Mouse (Mus musculus) activated CD4-positive, CD25-positive, alpha-beta regulatory T cell, adult 4 months (primary cell): ENCODE results near the gene Oaz3. TPM values are rescaled to one million over a fixed set of nuclear protein-coding genes. Genes with fewer than 3 reads are reported as not detected.

ENCODE experiments used
- ATAC-seq: one replicate; pipeline ENCODE4 v1.8.0; 2017
- polyA plus RNA-seq, 2 experiments: library from polyadenylated mRNA; unstranded; fragments of 100-300 nt; shearing (Covaris generic); gene quantifications; one replicate each; pipeline ENCODE4 v1.2.1; 2017

Oaz3 gene
- polyA plus RNA-seq: under 1 TPM in 1 of 2 experiments, not detected in 1; 0.74 TPM

- ATAC-seq: peak; percentile 46
These were observed at the start of gene Oaz3 for GRCm38 (mm10) chr3:94443597-94443964. TSS of gene Oaz3 (minus strand) at chr3:94443915.

GRCm38 (mm10) chr3:94487581-94487980, 43.9 kb upstream of the Oaz3 start:
- ATAC-seq: no peak

- ATAC-seq: no peak
These were observed 42.2 kb upstream of the Oaz3 start for GRCm38 (mm10) chr3:94485922-94486321.

GRCm38 (mm10) chr3:94483790-94484439, 40.2 kb upstream of the Oaz3 start:
- no peak for ATAC-seq

- no peak for ATAC-seq
These were observed 39.2 kb upstream of the Oaz3 start for GRCm38 (mm10) chr3:94482764-94483385.

GRCm38 (mm10) chr3:94481429-94481828, 37.7 kb upstream of the Oaz3 start:
- no peak for ATAC-seq

- no peak for ATAC-seq
These were observed 36.7 kb upstream of the Oaz3 start, which contains the start of gene Riiad1 for GRCm38 (mm10) chr3:94480291-94480884. TSS of gene Riiad1 (minus strand) at chr3:94480341.

GRCm38 (mm10) chr3:94479564-94479963, 35.8 kb upstream of the Oaz3 start:
- no peak for ATAC-seq

GRCm38 (mm10) chr3:94478591-94479169, 35.0 kb upstream of the Oaz3 start:
- ATAC-seq: no peak

GRCm38 (mm10) chr3:94477981-94478422, 34.3 kb upstream of the Oaz3 start, which contains the start of gene Celf3:
TSS of gene Celf3 (plus strand) at chr3:94478295.
- ATAC-seq: no peak

- no peak for ATAC-seq
These were observed 33.7 kb upstream of the Oaz3 start for GRCm38 (mm10) chr3:94477444-94477843.

- ATAC-seq: no peak
These were observed 32.8 kb upstream of the Oaz3 start for GRCm38 (mm10) chr3:94476301-94477035.

- no peak for ATAC-seq
These were observed 30.0 kb upstream of the Oaz3 start for GRCm38 (mm10) chr3:94473567-94474232.

- no peak for ATAC-seq
These were observed 29.4 kb upstream of the Oaz3 start for GRCm38 (mm10) chr3:94473115-94473505.

- ATAC-seq: no peak
These were observed 28.9 kb upstream of the Oaz3 start for GRCm38 (mm10) chr3:94472447-94473114.

- no peak for ATAC-seq
These were observed 25.2 kb upstream of the Oaz3 start for GRCm38 (mm10) chr3:94468931-94469330.

GRCm38 (mm10) chr3:94465632-94466430, 22.1 kb upstream of the Oaz3 start:
- no peak for ATAC-seq

GRCm38 (mm10) chr3:94463926-94464578, 20.3 kb upstream of the Oaz3 start:
- ATAC-seq: no peak

GRCm38 (mm10) chr3:94459834-94460233, 16.1 kb upstream of the Oaz3 start:
- ATAC-seq: no peak

- ATAC-seq: no peak
These were observed 13.3 kb upstream of the Oaz3 start for GRCm38 (mm10) chr3:94457055-94457454.
